Mouse (Mus musculus) left cerebral cortex, postnatal 36 days (tissue): Measurements from ENCODE around the gene Tmem138. TPM values are rescaled to one million over a fixed set of nuclear protein-coding genes. Genes with fewer than 3 reads are reported as not detected.
"Not testable (repeated sequence)": the region's sequence is repeated elsewhere in the genome, so short reads cannot be mapped to it uniquely, and the experiment has no call there.

Source experiments
- DNase-seq, 2 experiments: peaks; one replicate each; pipeline ENCODE4 v3.0.0; 2021 to 2022; ENCODE audit warnings: low spot score in 2 of 2, mixed read lengths in 1 of 2
- intact Hi-C: fragments of 180-260 bp; cut with DNase I; formaldehyde crosslinking; loops from one replicate; pipeline ENCODE4 v1.15.1; 2025
- total RNA-seq, 2 experiments: library from RNA; stranded (reverse); gene quantifications; 2 replicates each; pipeline ENCODE4 v1.2.3; 2021

The Tmem138 gene
- total RNA-seq, 2 experiments from 2014 or later = 11.6 to 16.5 TPM

GRCm38 (mm10) chr19:10581984-10582383 lies 4.8 kb upstream of the Tmem138 start:
- intact Hi-C loops = no loop called here

GRCm38 (mm10) chr19:10580761-10581160 lies 3.6 kb upstream of the Tmem138 start:
- intact Hi-C loops = no loop called here
- no peak for DNase-seq

More at GRCm38 (mm10) chr19:10581984-10582383, 4.8 kb upstream of the Tmem138 start:
- no peak for DNase-seq

GRCm38 (mm10) chr19:10580102-10580501 lies 2.9 kb upstream of the Tmem138 start:
- no peak for DNase-seq
- intact Hi-C loops = no loop called here

GRCm38 (mm10) chr19:10569627-10570026 lies 7.5 kb downstream of the Tmem138 start:
- intact Hi-C loops = no loop called here
- DNase-seq = no peak

- no peak for DNase-seq
- intact Hi-C loops = no loop called here
Measured at GRCm38 (mm10) chr19:10565217-10565616, 11.9 kb downstream of the Tmem138 start.

GRCm38 (mm10) chr19:10564278-10564677 lies 12.9 kb downstream of the Tmem138 start:
- DNase-seq = no peak
- intact Hi-C loops = no loop called here

GRCm38 (mm10) chr19:10562351-10562750 lies 14.8 kb downstream of the Tmem138 start:
- intact Hi-C loops = no loop called here
- no peak for DNase-seq

- DNase-seq = no peak
- intact Hi-C loops = no loop called here
Measured at GRCm38 (mm10) chr19:10561558-10562314, 15.4 kb downstream of the Tmem138 start.

- intact Hi-C loops = no loop called here
- DNase-seq = no peak
Measured at GRCm38 (mm10) chr19:10560108-10560507, 17.1 kb downstream of the Tmem138 start.

GRCm38 (mm10) chr19:10557837-10558375 lies 19.3 kb downstream of the Tmem138 start:
- DNase-seq, intact Hi-C loops: not testable (repeated sequence)

GRCm38 (mm10) chr19:10557430-10557829 lies 19.7 kb downstream of the Tmem138 start:
- DNase-seq = no peak
- intact Hi-C loops = no loop called here

GRCm38 (mm10) chr19:10557001-10557400 lies 20.2 kb downstream of the Tmem138 start:
- intact Hi-C loops = no loop called here
- no peak for DNase-seq

- intact Hi-C loops = loop anchor here (1.0 to 2.0 kb wide), 2 partner anchors 21 to 49 kb away; partner anchors contain the start of genes Cyb561a3, Ddb1, Tkfc and Tmem138
- peak; percentile 84 to 86 for DNase-seq
Measured at GRCm38 (mm10) chr19:10555624-10556510, 21.3 kb downstream of the Tmem138 start, which contains the start of gene Tmem216. Gene Tmem216 (minus strand): TSS chr19:10556238.

GRCm38 (mm10) chr19:10539454-10539853 lies 37.7 kb downstream of the Tmem138 start:
- DNase-seq = no peak
- intact Hi-C loops = no loop called here

GRCm38 (mm10) chr19:10530082-10530481 lies 47.1 kb downstream of the Tmem138 start:
- DNase-seq = no peak
- intact Hi-C loops = no loop called here

- intact Hi-C loops = no loop called here
- DNase-seq = peak in 1 of 2 experiments; percentile 24
Measured at GRCm38 (mm10) chr19:10525910-10526309, 51.3 kb downstream of the Tmem138 start, which contains the start of gene Sdhaf2. Gene Sdhaf2 (minus strand): TSS chr19:10526142.

- intact Hi-C loops = no loop called here
- DNase-seq = peak; percentile 88
Measured at GRCm38 (mm10) chr19:10525106-10525901, 51.9 kb downstream of the Tmem138 start, which contains the start of gene Cpsf7. Gene Cpsf7 (plus strand): TSS chr19:10525266.

- intact Hi-C loops = no loop called here
- DNase-seq = no peak
Measured at GRCm38 (mm10) chr19:10524784-10525105, 52.4 kb downstream of the Tmem138 start.

- DNase-seq = no peak
- intact Hi-C loops = no loop called here
Measured at GRCm38 (mm10) chr19:10523483-10524080, 53.6 kb downstream of the Tmem138 start.
